Mouse (Mus musculus) liver, embryonic 14 days (tissue): ENCODE data around the gene Hus1. TPM values are rescaled to one million over a fixed set of nuclear protein-coding genes. Genes with fewer than 3 reads are reported as not detected.

Source experiments
- polyA plus RNA-seq: library from polyadenylated mRNA; depleted of rRNA; stranded (reverse); fragments of >200 nt; gene quantifications from 2 replicates; pipeline ENCODE4 v1.2.3, GENCODE M21; 2012; rRNA removed

The Hus1 gene
- 7.7 and 8.7 TPM in 2 replicates for polyA plus RNA-seq

DNA sequence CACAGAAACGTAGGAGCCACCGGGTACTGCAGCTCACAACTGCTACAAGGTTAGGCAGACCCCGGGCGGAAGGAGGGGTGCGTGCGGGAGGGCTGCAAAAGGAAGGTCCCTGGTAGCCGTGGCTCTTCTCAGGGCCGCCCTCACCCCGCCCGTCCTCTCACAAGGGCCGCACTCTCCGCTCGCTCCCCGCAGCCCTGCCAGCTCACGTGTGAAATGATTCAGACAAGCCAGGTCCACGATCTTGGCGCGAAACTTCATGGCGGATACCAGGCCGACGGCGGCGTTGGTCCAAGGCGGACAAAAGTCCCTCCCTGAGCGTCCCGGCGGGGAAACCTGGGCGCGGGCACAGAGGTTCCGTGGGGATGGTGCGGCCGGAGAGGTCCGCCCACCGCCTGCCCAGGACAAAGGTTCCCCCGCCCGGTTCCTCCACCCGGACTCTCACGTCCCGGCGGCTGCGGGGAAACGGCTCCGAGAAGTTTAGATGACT is at the start of gene Hus1:
Gene Hus1 (minus strand): TSS at position 339 of the 487 bp plus-strand sequence.

DNA sequence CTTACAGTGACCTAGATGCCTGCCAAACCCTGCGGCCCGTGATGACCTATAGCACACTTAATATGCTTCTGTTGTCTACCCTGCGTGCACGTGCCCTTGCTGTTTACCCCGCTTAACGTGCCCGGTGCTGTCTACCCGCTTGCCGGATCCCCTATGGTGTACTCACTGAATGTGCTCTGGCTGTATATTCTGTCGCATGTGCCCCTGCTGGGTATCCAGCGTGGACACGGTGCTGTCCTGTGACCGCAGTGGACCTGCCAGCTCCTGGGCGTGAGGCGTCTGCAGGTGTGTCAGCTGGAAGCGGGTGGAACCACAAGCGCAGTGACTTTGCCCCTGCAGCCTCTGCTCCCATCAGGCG is 37.7 kb upstream of the Hus1 start, which contains the start of gene Sun3:
Gene Sun3 (minus strand): TSS at position 289 of the 358 bp plus-strand sequence.

DNA sequence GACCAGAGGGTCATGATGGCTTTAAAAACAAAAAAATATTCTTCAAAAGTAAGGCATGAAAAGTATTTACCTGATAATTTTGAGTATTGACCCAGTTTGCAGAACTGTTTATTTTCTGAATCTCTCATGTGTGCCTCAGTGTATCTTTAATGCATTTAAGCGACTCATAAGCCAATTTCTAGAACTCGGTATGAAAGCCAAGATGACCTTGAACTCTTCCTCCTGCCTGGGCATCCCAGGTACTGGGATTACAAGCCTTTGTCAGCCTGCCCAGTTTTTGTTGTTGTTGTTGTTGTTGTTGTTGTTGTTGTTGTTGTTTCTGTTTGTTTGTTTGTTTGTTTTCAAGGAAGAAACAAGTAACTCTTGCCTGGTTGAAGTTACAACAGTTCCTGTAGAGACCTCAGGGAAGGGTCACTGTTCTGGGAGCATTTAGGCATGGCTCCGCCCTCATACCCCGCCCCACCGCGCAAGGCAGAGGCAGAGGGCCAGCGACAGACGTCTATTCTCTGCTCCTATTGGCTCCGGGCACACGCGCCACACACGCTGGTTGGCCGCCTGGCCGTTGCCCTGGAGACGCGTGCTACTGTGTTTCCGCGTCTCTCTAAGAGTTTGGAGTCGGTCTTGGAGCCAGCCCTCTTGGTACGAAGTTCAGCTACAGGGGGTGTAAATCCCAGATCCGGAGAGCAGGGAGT is 37.2 kb upstream of the Hus1 start, which contains the start of gene Gm11992:
Gene Gm11992 (plus strand): TSS at position 584 of the 692 bp plus-strand sequence.

DNA sequence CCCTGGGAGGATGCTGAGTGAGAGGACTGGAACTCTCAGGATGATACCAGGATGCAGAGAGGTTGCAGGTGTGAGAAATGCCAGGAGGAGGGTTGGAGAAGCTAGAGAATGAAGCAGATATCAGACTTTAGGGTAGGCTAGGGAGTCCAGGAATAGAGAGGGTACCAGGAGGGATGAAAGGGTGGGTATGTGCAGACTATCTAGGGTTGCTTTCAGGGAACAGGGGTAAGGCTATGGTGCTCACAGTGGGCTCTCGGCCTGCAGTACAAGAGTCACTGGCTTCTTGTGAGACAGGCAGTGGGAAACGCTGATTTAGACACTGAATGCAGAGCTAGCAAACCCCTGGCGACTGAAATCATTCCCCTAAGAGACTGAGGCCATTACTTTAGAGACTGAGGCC is 37.8 kb downstream of the Hus1 start, which contains the start of gene Pkd1l1:
Gene Pkd1l1 (minus strand): TSS at position 101 of the 400 bp plus-strand sequence.

Other genes starting within 250 kb of the Hus1 start
- gene Pkd1l1, start 37.9 kb downstream of the Hus1 start, polyA plus RNA-seq = 0.16 and 0.31 TPM in 2 replicates
- gene Gm11992, start 37.4 kb upstream of the Hus1 start, polyA plus RNA-seq = 0.05 and 0.07 TPM in 2 replicates
- gene Sun3, start 37.8 kb upstream of the Hus1 start, polyA plus RNA-seq = 0.02 TPM in 1 of 2 replicates, not detected in the other
- 1.1 and 1.2 TPM in 2 replicates for gene Upp1, start 106.9 kb upstream of the Hus1 start, polyA plus RNA-seq
- gene Abca13, start 180.8 kb upstream of the Hus1 start, polyA plus RNA-seq = 0.09 and 0.13 TPM in 2 replicates